Mouse (Mus musculus): Measurements from ENCODE around the gene Bcl2a1d. TPM values are rescaled to one million over a fixed set of nuclear protein-coding genes. Genes with fewer than 3 reads are reported as not detected.
"Not testable (repeated sequence)": the region's sequence is repeated elsewhere in the genome, so short reads cannot be mapped to it uniquely, and the experiment has no call there.

The Bcl2a1d gene
- polyA plus RNA-seq, 1 experiment from 2014 or later, result 0.38 TPM

- ATAC-seq (ENCODE audit: insufficient number of reproducible peaks, insufficient read depth, low FRiP score, low TSS enrichment, low read depth); H3K4me1 ChIP-seq; H3K36me3 ChIP-seq; H3K9me3 ChIP-seq; H3K27me3 ChIP-seq; H3K9ac ChIP-seq; H3K27ac ChIP-seq: not testable (repeated sequence)
- 67% methylated on average over 5 of the region's 5 CpGs for WGBS
- Histone ChIP-seq H3K4me2 (peak overlapping the region; percentile 52), H3K4me3 (peak overlapping the region; percentile 42)
Observed at GRCm38 (mm10) chr9:88718593-88718992, 13.1 kb downstream of the Bcl2a1d start.

GRCm38 (mm10) chr9:88718140-88718539 is 13.6 kb downstream of the Bcl2a1d start:
- H3K27ac ChIP-seq; ATAC-seq (ENCODE audit: insufficient number of reproducible peaks, insufficient read depth, low FRiP score, low TSS enrichment, low read depth); H3K36me3 ChIP-seq; H3K9me3 ChIP-seq; H3K4me1 ChIP-seq; H3K27me3 ChIP-seq; H3K9ac ChIP-seq; H3K4me2 ChIP-seq; H3K4me3 ChIP-seq: not testable (repeated sequence)
- WGBS, result 26% methylated on average over 2 of the region's 2 CpGs

GRCm38 (mm10) chr9:88714515-88714914 is 17.2 kb downstream of the Bcl2a1d start:
- H3K9me3 ChIP-seq; H3K4me2 ChIP-seq; H3K4me3 ChIP-seq; H3K36me3 ChIP-seq; H3K27ac ChIP-seq; H3K27me3 ChIP-seq; ATAC-seq (ENCODE audit: insufficient number of reproducible peaks, insufficient read depth, low FRiP score, low TSS enrichment, low read depth); H3K9ac ChIP-seq; H3K4me1 ChIP-seq: not testable (repeated sequence)
- 91% methylated on average over 5 of the region's 5 CpGs for WGBS

GRCm38 (mm10) chr9:88712164-88712749 is 19.5 kb downstream of the Bcl2a1d start:
- H3K27ac ChIP-seq; H3K36me3 ChIP-seq; H3K4me2 ChIP-seq; ATAC-seq (ENCODE audit: insufficient number of reproducible peaks, insufficient read depth, low FRiP score, low TSS enrichment, low read depth); H3K27me3 ChIP-seq; H3K4me3 ChIP-seq; H3K4me1 ChIP-seq; H3K9ac ChIP-seq; H3K9me3 ChIP-seq: not testable (repeated sequence)
- 74% methylated on average over 3 of the region's 3 CpGs for WGBS

GRCm38 (mm10) chr9:88710910-88711438 is 20.7 kb downstream of the Bcl2a1d start:
- H3K4me2 ChIP-seq; H3K4me1 ChIP-seq; H3K27ac ChIP-seq; H3K27me3 ChIP-seq; H3K9me3 ChIP-seq; H3K36me3 ChIP-seq; H3K9ac ChIP-seq; ATAC-seq (ENCODE audit: insufficient number of reproducible peaks, insufficient read depth, low FRiP score, low TSS enrichment, low read depth); H3K4me3 ChIP-seq: not testable (repeated sequence)
- 90% methylated on average over 4 of the region's 5 CpGs for WGBS

GRCm38 (mm10) chr9:88710439-88710838 is 21.3 kb downstream of the Bcl2a1d start:
- WGBS, result 88% methylated on average over 2 of the region's 2 CpGs
- not testable (repeated sequence) for H3K9ac ChIP-seq; H3K9me3 ChIP-seq; H3K36me3 ChIP-seq; H3K4me2 ChIP-seq; H3K27me3 ChIP-seq; H3K27ac ChIP-seq; H3K4me3 ChIP-seq; H3K4me1 ChIP-seq; ATAC-seq (ENCODE audit: insufficient number of reproducible peaks, insufficient read depth, low FRiP score, low TSS enrichment, low read depth)

- not testable (repeated sequence) for H3K4me2 ChIP-seq; H3K4me1 ChIP-seq; H3K9ac ChIP-seq; H3K27me3 ChIP-seq; H3K4me3 ChIP-seq; H3K27ac ChIP-seq; H3K36me3 ChIP-seq; ATAC-seq (ENCODE audit: insufficient number of reproducible peaks, insufficient read depth, low FRiP score, low TSS enrichment, low read depth); H3K9me3 ChIP-seq
- WGBS, result 83% methylated on average over 5 of the region's 5 CpGs
Observed at GRCm38 (mm10) chr9:88709794-88710193, 21.9 kb downstream of the Bcl2a1d start.

GRCm38 (mm10) chr9:88709304-88709703 is 22.4 kb downstream of the Bcl2a1d start:
- 91% methylated on average over 6 of the region's 6 CpGs for WGBS
- H3K4me3 ChIP-seq, result no peak overlapping the region
- no peaks in the 10 kb centered on the region for H3K27me3 ChIP-seq
- no peaks in the 10 kb centered on the region for H3K36me3 ChIP-seq
- no peak overlapping the region for H3K27ac ChIP-seq
- H3K4me1 ChIP-seq, result no peaks in the 10 kb centered on the region
- no peak overlapping the region for H3K9ac ChIP-seq
- no peak overlapping the region for H3K4me2 ChIP-seq
- ATAC-seq (ENCODE audit: insufficient number of reproducible peaks, insufficient read depth, low FRiP score, low TSS enrichment, low read depth), result no peak
- H3K9me3 ChIP-seq, result no peaks in the 10 kb centered on the region

- no peak overlapping the region for H3K4me3 ChIP-seq
- no peak overlapping the region for H3K9ac ChIP-seq
- ATAC-seq (ENCODE audit: insufficient number of reproducible peaks, insufficient read depth, low FRiP score, low TSS enrichment, low read depth), result no peak
- H3K4me2 ChIP-seq, result no peak overlapping the region
- WGBS, result 74% methylated on average over 4 of the region's 4 CpGs
- no peaks in the 10 kb centered on the region for H3K4me1 ChIP-seq
- no peaks in the 10 kb centered on the region for H3K36me3 ChIP-seq
- H3K9me3 ChIP-seq, result no peaks in the 10 kb centered on the region
- no peak overlapping the region for H3K27ac ChIP-seq
- H3K27me3 ChIP-seq, result no peaks in the 10 kb centered on the region
Observed at GRCm38 (mm10) chr9:88706700-88707099, 25.0 kb downstream of the Bcl2a1d start.

- not testable (repeated sequence) for H3K4me1 ChIP-seq; H3K27ac ChIP-seq; H3K4me3 ChIP-seq; H3K36me3 ChIP-seq; H3K9me3 ChIP-seq; H3K4me2 ChIP-seq; ATAC-seq (ENCODE audit: insufficient number of reproducible peaks, insufficient read depth, low FRiP score, low TSS enrichment, low read depth); H3K27me3 ChIP-seq; H3K9ac ChIP-seq
- 74% methylated on average over 8 of the region's 8 CpGs for WGBS
Observed at GRCm38 (mm10) chr9:88705157-88705556, 26.6 kb downstream of the Bcl2a1d start.

- 80% methylated on average over 1 of the region's 2 CpGs for WGBS
- not testable (repeated sequence) for H3K27ac ChIP-seq
Observed at GRCm38 (mm10) chr9:88698746-88699145, 33.0 kb downstream of the Bcl2a1d start.

GRCm38 (mm10) chr9:88691307-88691706 is 40.4 kb downstream of the Bcl2a1d start:
- ATAC-seq (ENCODE audit: insufficient number of reproducible peaks, insufficient read depth, low FRiP score, low TSS enrichment, low read depth); H3K27me3 ChIP-seq: not testable (repeated sequence)
- WGBS, result 85% methylated on average over 2 of the region's 2 CpGs

More at GRCm38 (mm10) chr9:88698746-88699145, 33.0 kb downstream of the Bcl2a1d start:
- not testable (repeated sequence) for H3K36me3 ChIP-seq; H3K9me3 ChIP-seq; H3K9ac ChIP-seq; ATAC-seq (ENCODE audit: insufficient number of reproducible peaks, insufficient read depth, low FRiP score, low TSS enrichment, low read depth); H3K4me1 ChIP-seq; H3K4me3 ChIP-seq; H3K27me3 ChIP-seq; H3K4me2 ChIP-seq

More at GRCm38 (mm10) chr9:88691307-88691706, 40.4 kb downstream of the Bcl2a1d start:
- not testable (repeated sequence) for H3K4me1 ChIP-seq, H3K36me3 ChIP-seq, H3K4me2 ChIP-seq, H3K4me3 ChIP-seq, H3K9me3 ChIP-seq, H3K27ac ChIP-seq, H3K9ac ChIP-seq

Measured in embryonic facial prominence, embryonic 13.5 days (tissue).